Mouse (Mus musculus) ovary, postnatal 10 days (tissue): ENCODE results near the gene Ctsa.

Experiments
- DNase-seq: peaks from one replicate; pipeline ENCODE4 v3.0.0; 2022; ENCODE audit warnings: low spot score

The Ctsa gene

DNA sequence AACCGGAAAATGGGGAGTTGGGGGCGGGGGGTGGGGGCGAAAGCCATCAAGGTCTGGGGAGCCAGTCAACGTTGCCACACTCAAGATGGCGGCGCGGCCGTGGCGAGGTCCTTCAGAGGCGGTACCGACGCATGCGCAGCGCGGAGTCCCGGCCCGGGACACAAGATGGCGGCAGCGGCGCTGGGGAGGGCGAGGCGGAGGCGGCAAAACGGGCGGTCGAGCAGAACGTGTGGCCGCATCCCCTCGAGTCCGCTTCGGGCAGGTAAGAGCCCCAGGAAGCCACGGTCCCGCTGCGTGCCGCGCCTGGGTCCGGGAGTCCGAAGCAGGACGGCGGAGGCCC, 46.5 kb downstream of the Ctsa start, which contains the start of gene Pcif1:
Pcif1 (plus strand) TSS at position 77 of the 340 bp plus-strand sequence.
- peak; percentile 98 for DNase-seq

DNA sequence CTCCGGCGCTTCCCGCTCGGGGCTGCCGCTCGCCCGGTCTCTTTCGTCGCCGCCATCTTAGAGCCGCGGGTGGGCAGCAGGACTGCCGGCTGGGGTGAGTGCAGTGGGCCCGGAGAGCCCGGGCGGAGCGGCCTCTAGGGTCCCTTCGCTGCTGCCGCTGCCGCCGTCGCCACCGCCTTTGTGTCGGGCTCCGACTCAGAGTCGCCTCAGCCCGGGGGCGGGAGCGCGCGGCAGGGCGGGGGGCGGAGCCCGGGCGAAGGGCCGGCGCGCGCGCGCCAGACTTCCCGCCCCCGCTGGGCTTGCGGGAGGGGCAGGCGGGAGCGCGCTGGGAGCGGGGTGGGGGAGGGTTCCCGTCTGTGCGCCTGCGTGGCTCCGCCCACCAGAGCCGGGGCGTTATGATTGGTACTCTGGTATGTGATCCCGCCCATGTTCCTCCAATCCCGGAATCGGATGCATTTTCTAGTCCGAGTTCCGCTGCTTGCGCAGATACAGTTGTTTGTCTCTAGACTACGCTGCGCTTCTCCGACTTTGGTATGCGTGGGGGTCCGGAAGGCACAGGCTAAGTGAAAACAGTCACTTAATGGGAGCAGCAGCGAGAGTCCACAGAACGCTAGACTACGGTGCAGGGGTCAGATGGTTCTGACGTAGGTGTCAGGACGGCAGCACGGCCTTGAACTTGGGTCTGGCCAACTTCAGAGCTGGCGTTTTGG, 47.0 kb downstream of the Ctsa start:
- peak; percentile 85 for DNase-seq

DNA sequence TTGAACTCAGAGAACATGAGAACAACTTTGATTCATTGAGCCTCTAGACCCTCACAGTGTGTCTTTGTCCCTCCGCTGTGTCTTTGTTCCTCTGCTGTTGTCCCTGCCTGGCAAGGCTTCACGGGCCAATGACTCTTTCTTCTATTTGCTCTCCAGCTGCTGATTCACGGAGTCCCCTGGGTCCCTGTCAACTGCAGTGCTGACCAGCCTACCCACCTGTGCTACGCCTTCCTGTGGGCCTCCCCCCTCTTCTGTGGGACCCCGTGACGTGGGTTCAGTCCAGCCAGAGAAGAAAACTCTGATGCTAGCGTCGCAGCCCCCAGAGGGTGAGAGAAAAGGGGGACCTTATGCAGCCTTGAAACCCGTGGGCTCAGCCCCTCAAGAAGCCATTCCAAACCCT, 49.9 kb downstream of the Ctsa start:
- DNase-seq, result no peak

DNA sequence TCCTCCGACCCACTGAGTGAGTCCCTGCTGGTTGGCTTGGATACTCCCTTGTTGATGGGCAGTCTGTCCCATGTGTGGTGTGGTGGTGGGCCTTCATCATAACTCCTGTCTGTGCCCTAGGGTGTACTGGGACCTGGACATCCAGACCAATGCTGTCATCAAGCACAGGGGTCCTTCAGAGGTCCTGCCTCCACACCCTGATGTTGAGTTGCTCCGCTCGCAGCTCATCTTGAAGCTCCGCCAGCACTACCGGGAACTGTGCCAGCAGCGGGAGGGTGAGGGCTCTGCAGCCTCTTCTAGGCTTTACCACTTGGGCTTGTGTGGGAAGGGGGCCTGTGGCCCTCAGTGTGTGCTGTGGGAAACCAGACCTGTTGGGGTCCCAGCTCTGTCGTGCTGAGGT, 53.1 kb downstream of the Ctsa start:
- DNase-seq, result peak; percentile 69

DNA sequence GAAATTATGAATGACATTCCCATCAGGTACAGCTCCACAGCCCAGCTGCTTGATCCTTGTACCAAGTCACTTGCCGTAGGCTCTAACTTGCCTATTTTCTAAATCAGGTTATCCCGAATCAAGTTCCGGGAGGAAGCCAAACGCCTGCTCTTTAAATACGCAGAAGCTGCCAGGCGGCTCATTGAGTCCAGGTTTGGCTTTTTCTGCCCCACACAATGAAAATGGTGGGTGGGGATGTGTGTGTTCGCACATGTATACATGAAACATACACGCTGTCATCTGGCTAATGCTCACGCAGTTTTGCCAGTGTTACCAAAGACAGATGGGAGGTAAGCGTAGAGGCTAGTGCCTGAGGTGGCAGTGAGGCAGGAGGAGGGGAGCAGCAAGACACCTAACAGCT, 53.9 kb downstream of the Ctsa start:
- no peak for DNase-seq

DNA sequence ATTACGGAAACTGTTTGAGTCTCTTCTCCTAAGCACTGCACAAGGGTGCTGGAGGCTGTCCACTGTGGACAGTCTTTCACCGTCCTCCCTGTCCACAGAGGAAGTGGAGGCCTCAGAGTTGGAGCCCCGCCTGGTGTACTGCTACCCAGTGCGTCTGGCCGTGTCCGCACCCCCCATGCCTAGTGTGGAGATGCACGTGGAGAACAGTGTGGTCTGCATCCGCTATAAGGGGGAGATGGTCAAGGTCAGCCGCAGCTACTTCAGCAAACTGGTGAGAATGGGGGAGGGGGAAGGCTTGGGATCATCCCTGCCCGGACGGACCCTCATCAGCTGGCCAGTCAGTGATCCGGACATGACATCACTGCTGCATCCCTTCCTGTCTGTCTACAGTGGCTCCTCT, 56.3 kb downstream of the Ctsa start:
- DNase-seq, result no peak

DNA sequence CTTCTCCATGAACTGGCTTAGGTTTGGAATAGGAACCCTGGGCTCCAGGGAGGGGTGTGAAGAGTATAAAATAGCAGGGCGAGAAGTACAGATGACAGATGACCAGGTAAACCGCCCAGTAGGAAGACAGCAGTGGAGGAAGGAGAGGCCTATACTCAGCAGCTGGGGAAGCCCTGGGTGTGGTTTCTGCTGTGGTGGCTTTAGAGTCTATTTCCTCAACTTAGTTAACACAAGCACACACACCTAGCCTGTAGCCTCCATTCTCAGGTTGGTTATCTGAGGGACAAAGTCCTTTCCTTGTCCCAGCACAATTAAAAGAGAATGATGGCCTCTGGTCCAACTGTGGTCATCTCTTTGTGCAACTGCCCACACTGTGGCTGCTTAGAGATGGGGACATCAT, 57.3 kb downstream of the Ctsa start:
- no peak for DNase-seq
